11 mouse cellular contexts compared by ENCODE assay signal in genomic region chr2:35616891-35617658, GRCm38 (mm10). TPM values are rescaled to one million over a fixed set of nuclear protein-coding genes. Genes with fewer than 3 reads are reported as not detected.
DNase-seq lines count a peak whose midpoint lies in the region; TF ChIP-seq lines count a peak whose summit lies in the region.
"Had no signal": no experiment of that assay in that cellular context is flagged by ENCODE, and none has a peak within 500 bp of the region (broad histone marks: within the 10 kb centered on the region; RNA-seq: fewer than 3 reads in every experiment).

No protein-coding gene starts in this region.

- no peaks in the 10 kb centered on the region for H3K36me3 ChIP-seq in liver, adult 2 months (ENCODE audit: control insufficient read depth, insufficient read depth, low read length)

- peaks cover 7% of the 10 kb centered on the region; the same call in 1 of the 2 replicates for H3K4me1 ChIP-seq in liver, adult 2 months (ENCODE audit: control insufficient read depth, insufficient read depth, low read length)

- no peaks in the 10 kb centered on the region for H3K27me3 ChIP-seq in liver, adult 2 months (ENCODE audit: control insufficient read depth, insufficient read depth, low read length)

- intact Hi-C loops in heart, postnatal 14 days (cut with DNase I) = no loop called here

- no peak for TF ChIP-seq POLR2A in liver, adult 2 months (IDR thresholded peaks at IDR 0.05; ENCODE audit: extremely low read depth, insufficient read depth, low read length)

- no peak overlapping the region for H3K4me3 ChIP-seq in liver, adult 2 months (ENCODE audit: insufficient read depth, low read depth, low read length)

- no peak overlapping the region for H3K9ac ChIP-seq in liver, adult 2 months (ENCODE audit: low read depth, low read length)

- H3K27ac ChIP-seq in liver, adult 2 months (replicated peaks; ENCODE audit: insufficient read depth, low read depth, low read length) = peak overlapping the region; percentile 51
- H3K27ac ChIP-seq: macrophage had no signal

- 50% methylated on average over 6 of the region's 6 CpGs for WGBS in liver, adult 2 months

- peak; percentile 98 for DNase-seq in heart, adult 11 months
- no peak for DNase-seq in heart, postnatal 14 days
- DNase-seq in spleen, postnatal 36 days (ENCODE audit: low spot score in 2 of 2) = peak; percentile 31 to 39
- no peak for DNase-seq in spleen, postnatal 14 days (ENCODE audit: low spot score in 2 of 2)
- peak; percentile 24 for DNase-seq in liver, adult 2 months (ENCODE audit: extremely low read depth, low read depth, low spot score)
- peak; percentile 76 for DNase-seq in yolk sac, embryonic 10.5 days (ENCODE audit: low spot score)
- no peak for DNase-seq in T-cell, adult 2 months (ENCODE audit: low spot score)
- DNase-seq in frontal cortex, postnatal 25 days (ENCODE audit: low spot score in 2 of 2) = no peak
- DNase-seq: cerebellum, postnatal 36 days; layer of hippocampus, adult 9-11 months had no signal

- TF ChIP-seq CTCF in liver, adult 2 months (IDR thresholded peaks at IDR 0.05; ENCODE audit: low read depth, low read length) = no peak

- H3K79me2 ChIP-seq in liver, adult 2 months (ENCODE audit: control insufficient read depth, insufficient read depth, low read length) = no peaks in the 10 kb centered on the region; the same call in 1 of the 2 replicates

RNA-seq across cellular contexts. Expression of gene Dab2ip, which starts 59.0 kb away (rescaled TPM):
- 10 to 100 TPM; 51.1 to 55.8 TPM for total RNA-seq in heart, postnatal 14 days (2021)
- total RNA-seq in liver, adult 2 months (2014; rRNA removed) = 4.1 and 5.4 TPM in 2 replicates
- polyA plus RNA-seq in liver, adult 2 months (2012; rRNA removed) = 8.4 and 8.6 TPM in 2 replicates

Comparison
In these comparisons a context has a peak if more than half of its experiments do, and no peak if none do; other contexts are left out.
1. DNase-seq: peak in heart, adult 11 months (single experiment), spleen, postnatal 36 days (2 of 2), liver, adult 2 months (single experiment) and yolk sac, embryonic 10.5 days (single experiment); none in heart, postnatal 14 days (0 of 2), spleen, postnatal 14 days (0 of 2), T-cell, adult 2 months (single experiment) and frontal cortex, postnatal 25 days (0 of 2).